Mouse (Mus musculus): ENCODE data around the gene Ccn1.

- TF ChIP-seq CTCF (IDR thresholded peaks at IDR 0.05; ENCODE audit: low read depth) (no peak), EP300 (IDR thresholded peaks at IDR 0.05; ENCODE audit: low read depth) (no peak)
These were observed 24.2 kb downstream of the Ccn1 start for GRCm38 (mm10) chr3:145625546-145625945.

Data from liver, postnatal 0 days (tissue).